Mouse (Mus musculus): ENCODE data around the gene Zfp971.
"Not testable (repeated sequence)": the region's sequence is repeated elsewhere in the genome, so short reads cannot be mapped to it uniquely, and the experiment has no call there.

Gene Zfp971

GRCm38 (mm10) chr2:178023011-178023611 is at the start of gene Zfp971:
Zfp971 (plus strand) TSS chr2:178023284.
- DNase-seq (ENCODE audit: low spot score): not testable (repeated sequence)

- DNase-seq (ENCODE audit: low spot score): not testable (repeated sequence)
These were observed 48.3 kb upstream of the Zfp971 start for GRCm38 (mm10) chr2:177974814-177975213.

GRCm38 (mm10) chr2:178019486-178019885 is 3.6 kb upstream of the Zfp971 start:
- not testable (repeated sequence) for DNase-seq (ENCODE audit: low spot score)

GRCm38 (mm10) chr2:178020773-178021172 is 2.3 kb upstream of the Zfp971 start:
- not testable (repeated sequence) for DNase-seq (ENCODE audit: low spot score)

GRCm38 (mm10) chr2:178023861-178024260 is 777 bp downstream of the Zfp971 start:
- not testable (repeated sequence) for DNase-seq (ENCODE audit: low spot score)

- DNase-seq (ENCODE audit: low spot score): not testable (repeated sequence)
These were observed 4.5 kb downstream of the Zfp971 start for GRCm38 (mm10) chr2:178027601-178028000.

- DNase-seq (ENCODE audit: low spot score): no peak
These were observed 35.1 kb downstream of the Zfp971 start for GRCm38 (mm10) chr2:178058195-178058594.

GRCm38 (mm10) chr2:178078166-178078717 is 55.2 kb downstream of the Zfp971 start, which contains the start of gene Zfp931:
Zfp931 (minus strand) TSS chr2:178078476.
- not testable (repeated sequence) for DNase-seq (ENCODE audit: low spot score)
